Mouse (Mus musculus) cerebellum, adult 8-10 months (tissue): ENCODE results near the gene Ankrd54.
"Not testable (repeated sequence)": the region's sequence is repeated elsewhere in the genome, so short reads cannot be mapped to it uniquely, and the experiment has no call there.

ENCODE experiments used
- DNase-seq: peaks from one replicate; pipeline ENCODE4 v3.0.0; 2022

Gene Ankrd54

GRCm38 (mm10) chr15:79040501-79041416 lies 21.9 kb downstream of the Ankrd54 start:
- DNase-seq: no peak

- DNase-seq: no peak
Measured at GRCm38 (mm10) chr15:79038853-79039252, 23.8 kb downstream of the Ankrd54 start.

GRCm38 (mm10) chr15:79038331-79038730 lies 24.4 kb downstream of the Ankrd54 start:
- no peak for DNase-seq

GRCm38 (mm10) chr15:79037913-79038328 lies 24.8 kb downstream of the Ankrd54 start:
- DNase-seq: peak; percentile 82

- not testable (repeated sequence) for DNase-seq
Measured at GRCm38 (mm10) chr15:79031908-79032307, 30.8 kb downstream of the Ankrd54 start.

- peak; percentile 83 for DNase-seq
Measured at GRCm38 (mm10) chr15:79030551-79031435, 31.9 kb downstream of the Ankrd54 start.

GRCm38 (mm10) chr15:79029519-79030241 lies 33.0 kb downstream of the Ankrd54 start:
- DNase-seq: no peak

GRCm38 (mm10) chr15:79028823-79029484 lies 33.7 kb downstream of the Ankrd54 start:
- DNase-seq: no peak

- DNase-seq: peak; percentile 95
Measured at GRCm38 (mm10) chr15:79028237-79028738, 34.4 kb downstream of the Ankrd54 start, which contains the start of gene H1f0. Gene H1f0 (plus strand): TSS chr15:79028450.

- DNase-seq: peak; percentile 63
Measured at GRCm38 (mm10) chr15:79027291-79028205, 35.1 kb downstream of the Ankrd54 start.

GRCm38 (mm10) chr15:79026511-79027290 lies 36.0 kb downstream of the Ankrd54 start:
- DNase-seq: peak; percentile 47

GRCm38 (mm10) chr15:79025687-79026308 lies 36.9 kb downstream of the Ankrd54 start:
- no peak for DNase-seq

- DNase-seq: no peak
Measured at GRCm38 (mm10) chr15:79023366-79023765, 39.3 kb downstream of the Ankrd54 start.

GRCm38 (mm10) chr15:79022671-79023230 lies 39.9 kb downstream of the Ankrd54 start:
- no peak for DNase-seq

GRCm38 (mm10) chr15:79018886-79019285 lies 43.8 kb downstream of the Ankrd54 start:
- DNase-seq: no peak

GRCm38 (mm10) chr15:79018191-79018590 lies 44.5 kb downstream of the Ankrd54 start:
- DNase-seq: no peak

- no peak for DNase-seq
Measured at GRCm38 (mm10) chr15:79013382-79013781, 49.3 kb downstream of the Ankrd54 start.

- no peak for DNase-seq
Measured at GRCm38 (mm10) chr15:79011550-79011949, 51.1 kb downstream of the Ankrd54 start.

GRCm38 (mm10) chr15:79009734-79010133 lies 53.0 kb downstream of the Ankrd54 start:
- DNase-seq: no peak
